ENCODE assay signal across 30 mouse cellular contexts in genomic region chr5:29469501-29469900, GRCm38 (mm10). TPM values are rescaled to one million over a fixed set of nuclear protein-coding genes. Genes with fewer than 3 reads are reported as not detected.
"Had no signal": no experiment of that assay in that cellular context is flagged by ENCODE, and none has a peak within 500 bp of the region (broad histone marks: within the 10 kb centered on the region; RNA-seq: fewer than 3 reads in every experiment).

No protein-coding gene starts in this region.

- DNase-seq: gastrocnemius, postnatal 14 days; gastrocnemius, postnatal 36 days; heart, adult 11 months; heart, adult 2 months; heart, postnatal 14 days; heart, postnatal 36 days; kidney, adult 11 months; kidney, adult 2 months; kidney, adult 9 months; kidney, postnatal 14 days; kidney, postnatal 36 days; layer of hippocampus, adult 9-11 months; layer of hippocampus, postnatal 36 days; left cerebral cortex, postnatal 4 days had no signal

- H3K9ac ChIP-seq: heart, embryonic 13.5 days; heart, embryonic 15.5 days; hindbrain, embryonic 15.5 days; kidney, embryonic 15.5 days; limb, embryonic 13.5 days; limb, embryonic 15.5 days; liver, embryonic 12.5 days; liver, embryonic 14.5 days had no signal

- H3K27ac ChIP-seq: heart, adult 2 months; heart, embryonic 13.5 days; heart, embryonic 15.5 days; hindbrain, embryonic 15.5 days; hindbrain, postnatal 0 days; kidney, embryonic 15.5 days; kidney, postnatal 0 days; limb, embryonic 13.5 days; limb, embryonic 15.5 days; liver, embryonic 12.5 days; liver, embryonic 14.5 days had no signal

- ATAC-seq: hindbrain, postnatal 0 days; intestine, embryonic 16.5 days; liver, embryonic 12.5 days had no signal

- H3K36me3 ChIP-seq: heart, embryonic 13.5 days; heart, embryonic 15.5 days; hindbrain, embryonic 15.5 days; kidney, embryonic 15.5 days; limb, embryonic 13.5 days; limb, embryonic 15.5 days; liver, embryonic 12.5 days had no signal

- H3K9me3 ChIP-seq: heart, embryonic 13.5 days; heart, embryonic 15.5 days; hindbrain, embryonic 15.5 days; kidney, embryonic 15.5 days; limb, embryonic 13.5 days; limb, embryonic 15.5 days; liver, embryonic 12.5 days had no signal

- H3K4me3 ChIP-seq: heart, adult 2 months; heart, embryonic 13.5 days; heart, embryonic 15.5 days; hindbrain, embryonic 15.5 days; kidney, embryonic 15.5 days; limb, embryonic 13.5 days; limb, embryonic 15.5 days; liver, embryonic 12.5 days had no signal

- H3K4me2 ChIP-seq: heart, embryonic 11.5 days; heart, embryonic 13.5 days; heart, embryonic 15.5 days; hindbrain, embryonic 15.5 days; kidney, embryonic 15.5 days; limb, embryonic 13.5 days; limb, embryonic 15.5 days; liver, embryonic 12.5 days had no signal

RNA-seq across cellular contexts. Expression of gene Mnx1, which starts 8.8 kb away (rescaled TPM):
- polyA plus RNA-seq: gonadal fat pad, adult 2 months; heart, adult 2 months; heart, embryonic 11.5 days; heart, embryonic 13.5 days; heart, embryonic 15.5 days; heart, postnatal 0 days; hindbrain, postnatal 0 days; kidney, adult 2 months; kidney, embryonic 15.5 days; kidney, postnatal 0 days; limb, embryonic 15.5 days; liver, adult 2 months; liver, embryonic 12.5 days; liver, embryonic 14.5 days; liver, embryonic 16.5 days had no signal
